Mouse (Mus musculus): Measurements from ENCODE around the gene Pdss2. TPM values are rescaled to one million over a fixed set of nuclear protein-coding genes. Genes with fewer than 3 reads are reported as not detected.
A peak's percentile ranks its signal among the peaks of the same experiment; 100 is the strongest.

Gene Pdss2
- total RNA-seq (2021) = 10 to 100 TPM; 20.1 to 20.6 TPM
- long read RNA-seq, experiment 1, transcript Pdss2-201 (8 exons, 2,127 nt) = major isoform, 12 of 17 reads
- long read RNA-seq, experiment 1, partial matches to known transcripts = 5 of 17 reads
- long read RNA-seq, experiment 1, other reads (novel, unspliced or antisense) = 0 of 17 reads
- long read RNA-seq, experiment 2, transcript Pdss2-201 (8 exons, 2,127 nt) = major isoform, 11 of 18 reads
- long read RNA-seq, experiment 2, partial matches to known transcripts = 0 of 18 reads
- long read RNA-seq, experiment 2, other reads (novel, unspliced or antisense) = 7 of 18 reads

DNA sequence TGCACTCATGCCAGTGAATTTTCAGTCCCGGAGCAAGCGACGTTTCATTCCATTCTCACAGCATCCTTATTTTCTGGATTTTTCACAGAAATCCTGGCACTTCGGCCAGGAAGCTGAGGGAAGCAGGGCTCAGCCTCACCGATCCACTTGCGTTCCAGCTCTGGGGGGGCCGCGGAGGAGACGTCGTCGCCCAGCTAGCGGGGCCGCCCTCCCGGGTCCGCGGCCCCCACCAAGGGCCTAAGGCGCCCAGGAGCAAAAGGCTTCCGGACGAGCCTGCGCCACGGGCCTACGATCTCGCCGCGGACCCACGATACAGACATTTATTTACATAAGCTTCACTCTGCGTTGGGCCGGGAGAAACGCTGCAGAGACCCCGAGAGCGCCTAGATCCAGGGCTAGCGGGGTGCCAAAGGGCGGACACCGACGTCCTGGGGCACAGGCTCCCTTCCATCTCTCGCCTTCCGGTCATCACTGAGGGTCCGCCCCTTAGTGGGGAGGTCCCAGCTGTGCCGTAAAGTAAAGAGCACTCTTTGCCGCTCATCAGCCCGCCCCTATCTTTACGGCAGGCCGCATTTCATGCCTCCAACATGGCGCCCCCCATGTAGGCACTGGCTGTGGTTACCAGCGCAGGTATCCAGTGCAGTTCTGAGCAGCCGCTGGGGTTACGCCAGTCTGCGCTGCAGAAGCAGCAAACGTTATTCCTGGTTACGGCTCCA is at the start of gene Pdss2:
Gene Pdss2 (plus strand): TSS at position 577 of the 716 bp plus-strand sequence.
- DNase-seq = peak; percentile 90 to 92
- intact Hi-C loops (cut with DNase I) = loop anchor here (2.0 kb wide), 1 partner anchor 718 kb away; the partner anchor contains the start of gene Snx3

DNA sequence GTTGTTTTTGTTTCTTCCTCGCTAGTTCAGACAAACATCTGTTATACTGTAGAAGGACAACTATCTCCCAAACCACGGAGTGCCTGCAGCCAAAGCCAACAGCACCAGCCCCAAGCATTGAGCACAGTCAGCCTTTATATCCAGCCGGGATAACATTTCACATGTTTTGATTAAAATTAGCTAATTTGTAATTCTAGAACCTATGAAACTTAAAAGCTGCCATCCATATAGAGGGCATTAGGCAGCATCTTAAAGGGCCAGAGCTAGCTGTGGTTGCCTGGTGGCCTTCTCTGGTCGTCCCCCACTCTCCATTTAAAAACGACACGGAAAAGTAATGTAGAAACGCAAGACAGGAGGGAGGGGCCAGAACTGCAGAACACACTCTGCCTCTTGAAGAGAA is 49.2 kb upstream of the Pdss2 start:
- intact Hi-C loops (cut with DNase I) = loop anchor here (5.0 kb wide), 2 partner anchors 170 to 185 kb away; no protein-coding TSS in a partner anchor
- DNase-seq = no peak

DNA sequence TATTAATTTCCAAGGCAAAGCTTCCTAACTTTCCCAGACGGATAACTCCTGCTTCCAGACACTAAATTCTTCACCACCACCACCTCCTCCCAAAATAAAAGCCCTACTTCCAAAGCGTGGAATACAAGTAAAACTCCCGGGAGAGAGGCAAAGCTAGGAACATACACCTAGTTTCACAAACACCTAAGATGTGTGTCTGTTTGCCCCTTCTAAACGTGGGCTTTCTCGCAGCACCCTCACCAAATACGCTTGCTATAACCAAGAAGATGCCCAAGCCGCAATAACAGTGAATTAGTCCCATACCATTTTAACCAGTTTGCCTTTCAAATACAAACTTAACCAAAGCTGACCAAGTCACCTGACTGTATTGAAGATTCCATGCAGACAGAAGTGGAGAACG is 48.7 kb upstream of the Pdss2 start:
- DNase-seq = no peak
- intact Hi-C loops (cut with DNase I) = loop anchor here (5.0 kb wide), 2 partner anchors 170 to 185 kb away; no protein-coding TSS in a partner anchor

DNA sequence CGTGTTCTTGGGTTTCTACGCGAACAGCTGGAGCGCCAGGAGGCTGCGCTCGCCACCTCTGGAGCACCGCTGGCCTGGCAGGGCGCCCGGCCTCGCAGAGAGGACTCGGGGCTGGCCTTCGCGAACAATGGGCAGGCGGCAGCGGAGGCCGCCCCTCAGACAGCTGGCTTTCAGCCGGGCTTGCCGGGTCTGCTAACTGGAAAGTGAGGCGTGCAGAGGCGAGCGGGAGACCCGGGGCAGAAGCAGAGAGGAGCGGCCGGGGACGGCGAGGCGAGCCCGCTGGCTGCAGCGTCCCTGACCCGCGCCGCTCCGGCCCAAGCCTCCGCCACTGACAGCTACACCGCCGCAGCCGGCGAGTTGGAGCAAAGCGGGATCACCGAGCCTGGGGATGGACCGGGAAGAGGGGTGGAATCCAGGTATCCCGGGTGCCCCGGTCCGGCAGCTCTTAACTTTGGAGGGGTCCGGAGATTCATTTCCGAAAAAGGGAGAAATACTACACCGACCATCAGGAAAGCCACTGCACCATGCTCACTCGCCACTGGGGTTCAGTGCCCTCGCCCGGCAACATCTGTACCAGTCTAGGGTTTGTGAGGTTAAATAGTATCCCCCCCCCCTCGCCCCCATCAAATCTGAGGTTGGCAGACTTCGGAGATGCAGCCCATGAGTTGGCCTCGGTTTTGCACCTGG is 48.0 kb upstream of the Pdss2 start:
- DNase-seq = peak; percentile 72 to 76
- intact Hi-C loops (cut with DNase I) = loop anchor here (5.0 kb wide), 2 partner anchors 171 to 186 kb away; no protein-coding TSS in a partner anchor

DNA sequence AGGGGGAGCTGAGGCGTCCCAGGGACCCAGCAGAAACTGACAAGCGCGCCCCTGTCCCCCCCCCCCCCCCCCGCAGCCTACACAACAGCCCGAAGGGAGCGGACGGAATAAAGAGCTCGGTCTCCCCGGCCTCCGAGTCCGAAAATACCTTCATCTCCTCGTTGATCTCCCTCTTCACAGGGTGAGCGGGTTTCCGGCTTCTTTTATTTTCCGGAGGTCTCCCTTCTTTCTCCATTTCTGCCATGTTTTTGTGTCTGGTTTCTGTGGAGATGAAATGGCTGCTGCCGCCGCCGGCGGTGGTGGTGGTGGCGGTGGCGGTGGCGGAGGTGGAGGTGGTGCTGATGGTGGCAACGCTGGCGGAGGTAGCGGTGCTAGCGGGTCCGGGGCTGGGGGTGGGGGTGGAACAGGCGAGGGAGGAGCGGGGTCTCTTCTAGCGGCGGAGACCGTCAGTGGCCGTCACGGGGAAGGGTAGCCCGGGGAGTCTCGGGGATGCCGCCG is 47.4 kb upstream of the Pdss2 start:
- peak in 1 of 2 experiments; percentile 26 for DNase-seq
- intact Hi-C loops (cut with DNase I) = loop anchor here (5.0 kb wide), 2 partner anchors 172 to 187 kb away; no protein-coding TSS in a partner anchor

DNA sequence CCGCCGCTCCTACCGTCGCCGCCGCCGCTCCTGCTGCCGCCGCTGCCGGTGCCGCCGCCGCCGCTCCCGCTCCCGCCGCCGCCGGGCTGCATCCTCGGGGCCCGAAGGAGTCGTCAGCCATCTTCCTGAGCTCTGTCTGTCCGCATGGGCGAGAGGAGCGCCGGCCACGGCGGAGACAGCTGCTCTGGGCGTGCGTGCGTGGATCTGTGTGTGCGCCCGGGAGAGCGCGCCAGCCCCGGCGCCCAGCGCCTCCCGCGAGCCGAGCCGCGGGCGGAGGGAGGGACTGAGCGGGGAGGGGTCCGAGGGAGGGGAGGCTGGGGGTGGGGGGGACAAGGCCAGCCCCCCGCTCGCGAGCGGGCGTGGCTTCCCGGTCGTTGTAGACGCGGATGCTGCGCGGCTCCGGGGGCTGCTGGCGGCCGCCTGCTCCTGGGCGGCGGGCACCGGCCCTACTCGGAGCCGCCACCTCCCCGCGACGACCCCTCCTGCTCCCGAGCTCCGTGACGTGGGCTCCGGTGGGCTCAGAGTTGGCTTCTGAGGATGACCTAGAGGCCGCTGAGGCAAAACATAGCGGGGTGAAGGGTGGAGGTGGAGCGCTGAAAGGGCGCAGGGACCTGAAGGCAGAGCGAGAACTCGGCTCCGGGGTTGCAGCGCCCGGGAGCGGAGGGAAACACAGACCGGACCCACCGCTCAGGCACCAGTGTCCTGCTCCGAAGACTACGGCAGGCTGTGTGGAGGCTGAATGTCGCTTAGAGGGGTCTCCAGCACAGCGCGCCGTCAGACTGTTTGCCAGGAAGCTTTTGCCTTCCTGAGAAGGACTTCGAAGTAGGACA is 46.7 kb upstream of the Pdss2 start, which contains the start of the genes Sobp and 9030612E09Rik:
Gene Sobp (minus strand): TSS at position 205 of the 830 bp plus-strand sequence.
Gene 9030612E09Rik (plus strand): TSS at position 379 of the 830 bp plus-strand sequence.
- peak; percentile 63 to 72 for DNase-seq
- intact Hi-C loops (cut with DNase I) = loop anchor here (5.0 kb wide), 3 partner anchors 38 to 187 kb away; no protein-coding TSS in a partner anchor

DNA sequence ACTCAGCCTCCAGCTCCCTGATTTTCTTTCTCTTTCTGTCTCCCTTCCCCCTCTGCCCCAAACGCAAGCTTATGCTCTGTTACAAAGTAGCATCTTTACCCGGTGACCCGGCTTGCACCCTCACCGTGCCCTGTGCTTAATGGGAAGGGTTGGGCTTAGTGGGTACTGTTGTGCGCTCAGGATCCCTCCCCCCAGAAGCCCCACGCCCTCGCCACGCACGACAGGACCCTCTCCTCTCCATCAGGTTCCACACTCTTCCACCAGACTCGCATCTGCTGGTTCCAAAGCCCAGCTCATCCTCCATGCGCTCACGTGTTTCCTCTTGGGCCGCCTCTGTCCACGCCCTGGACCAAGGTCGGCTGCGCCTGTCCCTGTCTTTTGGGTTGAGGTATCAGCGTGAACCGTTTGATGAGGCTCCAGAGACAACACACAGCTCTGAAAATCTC is 46.1 kb upstream of the Pdss2 start:
- intact Hi-C loops (cut with DNase I) = loop anchor here (5.0 kb wide), 1 partner anchor 37 kb away; no protein-coding TSS in a partner anchor

DNA sequence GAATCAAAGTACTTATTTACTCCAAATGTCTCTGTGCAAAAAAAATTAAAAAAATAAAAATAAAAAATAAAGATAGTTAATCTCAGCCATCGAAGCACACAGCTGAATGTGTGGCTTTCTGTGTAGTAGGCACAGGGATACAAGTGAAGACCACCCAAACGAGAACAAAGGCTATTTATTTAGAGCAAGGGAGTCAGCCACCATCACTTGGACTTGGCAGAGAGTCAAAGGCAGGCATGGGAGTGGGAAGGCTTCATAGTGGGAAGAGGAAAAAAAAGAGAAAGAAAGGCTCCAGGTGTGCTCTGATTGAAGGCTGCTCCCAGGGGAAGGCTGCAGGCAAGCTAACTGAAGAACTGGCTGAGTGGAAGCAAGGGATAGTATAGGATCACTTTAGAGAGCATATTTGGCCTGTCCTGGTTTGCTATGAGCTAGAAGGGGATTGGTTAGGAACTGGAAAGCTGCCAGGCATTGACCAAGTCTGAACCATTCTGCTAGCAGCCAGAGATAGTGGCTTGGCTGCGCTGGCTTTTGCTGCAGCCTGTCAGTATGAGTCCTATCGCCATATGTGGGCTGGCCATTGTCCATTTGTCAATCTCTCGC is 40.9 kb upstream of the Pdss2 start:
- no peak for DNase-seq
- intact Hi-C loops (cut with DNase I) = no loop called here

More for the DNA sequence above, 46.1 kb upstream of the Pdss2 start:
- DNase-seq = no peak

DNA sequence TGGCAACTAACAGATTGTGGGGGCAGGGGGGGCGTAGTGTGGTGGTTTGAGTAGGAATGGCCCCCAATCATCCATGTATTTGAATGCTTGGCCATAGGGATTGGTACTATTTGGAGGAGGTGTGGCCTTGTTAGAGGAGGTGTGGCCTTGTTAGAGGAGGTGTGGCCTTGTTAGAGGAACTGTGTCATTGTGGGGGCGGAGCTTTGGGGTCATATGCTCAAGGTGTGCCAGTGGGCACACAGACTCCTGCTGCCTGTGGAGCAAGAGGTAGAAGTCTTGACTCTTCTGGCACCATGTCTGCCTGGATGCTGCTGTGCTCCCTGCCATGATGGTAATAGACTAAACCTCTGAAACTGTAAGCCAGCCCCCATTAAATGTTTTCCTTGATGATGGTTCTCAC is 21.1 kb upstream of the Pdss2 start:
- no peak for DNase-seq
- intact Hi-C loops (cut with DNase I) = no loop called here

DNA sequence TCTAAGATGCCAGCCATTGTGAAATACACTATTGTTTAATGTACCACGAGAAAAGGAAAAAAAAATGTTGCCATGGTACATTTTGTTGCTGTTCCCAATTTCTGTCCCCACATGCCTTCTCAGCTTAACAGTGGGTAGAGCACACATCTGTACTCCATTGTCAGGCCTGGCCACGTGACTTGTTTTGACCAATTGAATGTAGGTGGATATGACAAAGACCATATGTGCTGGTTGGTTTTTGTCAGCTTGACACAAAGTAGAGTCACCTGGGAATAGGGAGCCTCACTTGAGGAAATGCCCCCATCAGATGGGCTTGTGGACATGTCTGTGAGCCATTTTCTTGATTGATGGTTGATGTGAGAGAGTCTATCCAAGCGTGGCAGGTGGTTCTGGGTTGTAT is 17.4 kb upstream of the Pdss2 start:
- no peak for DNase-seq
- intact Hi-C loops (cut with DNase I) = no loop called here

DNA sequence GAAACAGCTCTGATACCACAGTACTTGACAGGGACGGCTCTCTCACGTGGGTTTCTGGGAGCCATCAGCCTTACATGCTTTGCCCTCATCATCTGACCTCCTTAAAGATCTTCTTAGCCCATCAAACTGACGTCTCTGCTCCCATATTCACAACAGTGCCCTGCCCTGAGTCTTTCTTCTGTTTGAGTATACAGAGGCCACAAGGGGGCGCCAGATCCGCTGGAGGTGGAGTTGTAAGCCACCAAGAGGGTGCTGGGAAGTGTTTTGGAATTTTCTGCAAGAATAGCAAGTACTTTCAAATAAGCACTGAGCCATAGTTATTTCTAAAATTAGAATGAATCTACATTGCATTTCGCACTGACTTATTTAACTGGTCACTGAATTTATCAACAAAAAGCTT is 9.4 kb upstream of the Pdss2 start:
- peak in 1 of 2 experiments; percentile 8 for DNase-seq
- intact Hi-C loops (cut with DNase I) = loop anchor here (5.0 kb wide), 1 partner anchor 35 kb away; no protein-coding TSS in a partner anchor

DNA sequence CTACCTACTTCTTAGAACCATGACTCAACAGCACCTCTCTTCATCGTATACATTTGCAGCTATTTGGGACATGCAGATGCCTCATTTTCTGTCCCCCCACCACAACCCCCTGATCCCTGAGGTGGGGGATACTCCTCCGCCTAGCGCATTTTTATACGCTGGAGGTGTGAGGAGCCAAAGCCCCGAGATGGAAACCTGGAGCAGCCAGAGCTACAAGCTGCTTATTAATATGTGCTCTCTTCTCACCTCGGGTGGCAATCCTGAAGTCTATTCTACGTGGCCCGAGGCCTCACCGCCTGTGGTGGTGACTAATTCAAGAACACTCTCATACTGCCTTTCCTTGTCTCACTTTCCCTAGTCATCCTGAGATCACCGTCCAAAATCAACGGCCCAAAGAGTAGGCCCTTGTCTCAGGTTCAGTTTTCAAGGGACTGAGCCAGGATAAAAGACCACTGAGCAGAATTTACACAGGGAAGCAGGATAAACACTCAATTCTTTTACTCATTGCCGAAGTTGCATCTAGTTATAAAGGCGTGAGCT is 3.9 kb upstream of the Pdss2 start:
- intact Hi-C loops (cut with DNase I) = no loop called here
- no peak for DNase-seq

DNA sequence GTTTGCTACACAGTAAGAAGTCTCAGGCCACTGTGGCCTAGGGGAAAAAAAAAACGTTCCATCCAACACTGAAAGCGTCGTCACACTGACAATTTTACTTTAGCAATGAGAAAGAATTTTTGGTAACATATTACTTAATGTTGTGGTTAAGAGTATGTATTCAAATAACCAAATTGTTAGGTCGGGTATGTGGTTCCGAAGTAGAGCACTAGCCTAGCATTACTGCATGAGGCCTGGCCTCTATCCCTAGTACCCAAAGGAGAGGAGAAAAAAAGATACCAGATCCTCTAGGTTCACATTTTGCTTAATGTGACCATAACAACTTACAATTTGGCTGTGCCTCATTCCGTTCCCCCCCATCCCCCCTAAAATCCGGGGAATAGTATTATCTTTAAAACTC is 807 bp upstream of the Pdss2 start:
- intact Hi-C loops (cut with DNase I) = loop anchor here (2.0 kb wide), 1 partner anchor 718 kb away; the partner anchor contains the start of gene Snx3
- no peak for DNase-seq

DNA sequence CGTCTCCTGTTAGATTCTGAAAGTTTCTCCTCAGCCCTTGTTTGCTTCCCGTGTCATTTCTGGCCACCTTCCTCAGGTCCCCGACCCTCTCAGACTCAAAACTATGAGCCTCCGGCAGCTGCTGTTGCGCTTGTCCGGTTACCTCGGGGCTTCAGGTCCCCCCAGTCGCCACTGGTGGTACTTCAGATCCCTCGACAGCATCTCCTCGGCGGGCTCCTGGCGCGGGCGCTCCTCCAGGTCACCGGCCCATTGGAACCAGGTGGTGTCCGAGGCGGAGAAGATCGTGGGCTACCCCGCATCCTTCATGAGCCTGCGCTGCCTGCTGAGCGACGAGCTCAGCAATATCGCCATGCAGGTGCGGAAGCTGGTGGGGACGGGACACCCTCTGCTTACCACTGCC is 373 bp downstream of the Pdss2 start:
- intact Hi-C loops (cut with DNase I) = loop anchor here (2.0 kb wide), 1 partner anchor 719 kb away; the partner anchor contains the start of gene Snx3
- peak in 1 of 2 experiments; percentile 7 for DNase-seq

DNA sequence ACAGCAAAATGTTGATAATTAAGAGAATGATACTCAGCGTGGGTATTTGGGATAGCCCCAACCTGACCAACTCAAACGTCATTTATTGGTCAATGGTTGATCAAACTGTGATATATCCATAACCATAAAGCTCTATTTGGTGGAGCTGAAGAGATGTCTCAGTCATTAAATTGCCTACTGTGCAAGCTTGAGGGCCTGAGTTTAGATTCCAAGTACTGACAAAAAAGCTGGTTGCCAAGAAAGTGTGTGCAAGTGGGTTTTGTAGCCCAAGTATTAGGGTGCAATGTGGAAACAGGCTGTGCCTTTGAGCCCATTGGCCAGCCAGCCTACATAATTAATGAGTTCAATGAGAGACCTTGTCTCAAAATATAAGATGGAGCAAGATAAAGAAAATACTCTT is 2.1 kb downstream of the Pdss2 start:
- intact Hi-C loops (cut with DNase I) = no loop called here
- DNase-seq = no peak

DNA sequence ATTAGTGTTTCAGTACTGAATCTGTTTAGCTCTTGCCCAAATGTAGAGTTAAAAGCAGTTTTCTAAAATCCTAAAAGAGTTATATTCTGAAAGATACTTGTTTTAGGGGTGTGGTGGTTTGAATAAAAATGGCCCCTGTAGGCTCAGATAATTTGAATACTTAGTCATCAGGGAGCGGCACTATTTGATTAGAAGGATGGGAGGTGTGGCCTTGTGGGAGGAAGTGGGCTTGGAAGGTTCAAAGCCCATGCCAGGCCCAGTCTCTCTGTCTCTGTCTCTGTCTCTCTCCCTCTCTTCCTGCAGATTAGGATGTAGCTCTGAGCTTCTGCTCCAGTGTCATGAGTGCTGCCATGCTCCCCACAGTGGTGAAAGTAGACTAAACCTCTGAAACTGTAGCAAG is 5.1 kb downstream of the Pdss2 start:
- intact Hi-C loops (cut with DNase I) = no loop called here
- no peak for DNase-seq

DNA sequence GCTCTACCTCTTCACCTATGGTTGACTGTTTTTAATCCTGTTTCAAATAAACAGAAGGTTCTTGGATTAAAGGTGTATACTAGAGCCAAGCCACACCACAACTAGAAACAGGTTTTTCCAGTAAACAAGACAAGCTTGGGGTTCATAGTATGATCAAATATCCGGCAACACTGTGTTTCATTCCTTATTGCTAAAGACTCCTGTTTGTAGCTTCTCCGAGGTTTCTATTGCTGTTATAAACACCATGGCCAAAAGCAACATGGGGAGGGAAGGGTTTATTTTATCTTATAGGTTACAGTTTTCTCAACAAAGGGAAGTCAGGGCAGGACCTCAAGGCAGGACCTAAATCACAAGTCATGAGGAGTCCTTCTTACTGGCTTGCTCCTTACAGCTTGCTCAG is 8.0 kb downstream of the Pdss2 start:
- no peak for DNase-seq
- intact Hi-C loops (cut with DNase I) = no loop called here

DNA sequence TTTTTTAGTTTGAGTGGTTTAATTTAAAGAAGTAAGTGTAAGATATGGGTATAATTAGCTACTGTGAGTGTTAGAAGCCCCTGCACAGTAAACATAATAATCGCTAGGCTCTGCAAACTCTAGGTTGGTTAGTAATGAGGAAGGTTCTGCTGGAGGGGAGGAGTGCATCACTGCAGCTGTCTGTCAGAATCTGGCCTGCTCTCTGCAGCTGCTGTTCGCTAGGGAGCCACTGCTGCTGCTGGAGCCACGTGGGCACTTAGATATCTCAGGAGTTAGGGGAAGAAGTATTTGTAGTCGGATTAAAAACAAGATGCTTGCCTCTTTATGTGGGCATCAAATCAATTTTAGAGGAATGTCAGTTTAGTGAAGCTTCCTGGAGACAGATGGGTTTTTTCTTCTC is 13.2 kb downstream of the Pdss2 start:
- no peak for DNase-seq
- intact Hi-C loops (cut with DNase I) = no loop called here

DNA sequence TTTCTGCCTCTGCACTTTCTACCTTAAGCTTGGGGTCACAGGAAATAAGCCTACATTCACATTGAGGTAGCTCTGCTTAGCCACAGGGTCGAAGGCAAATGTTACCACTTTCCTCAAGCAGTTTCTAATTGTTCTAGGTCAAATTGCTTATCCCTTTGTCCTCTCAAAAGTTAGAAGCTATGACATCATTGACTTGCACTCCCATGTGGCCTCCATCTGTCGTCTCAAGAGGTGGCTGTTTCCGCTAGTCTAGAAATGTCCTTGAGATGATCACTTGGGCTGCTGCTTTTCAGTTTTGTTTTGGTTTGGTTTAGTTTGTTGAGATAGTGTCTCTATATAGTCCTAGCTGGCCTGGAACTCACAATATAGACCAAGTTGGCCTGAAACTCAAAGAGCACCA is 13.7 kb downstream of the Pdss2 start:
- intact Hi-C loops (cut with DNase I) = no loop called here
- no peak for DNase-seq
